Mouse (Mus musculus): ENCODE results near the gene Nomo1.

- no peak for TF ChIP-seq CTCF (IDR thresholded peaks at IDR 0.05; ENCODE audit: borderline replicate concordance, insufficient read depth, low read depth, low read length)
- no peak for TF ChIP-seq POLR2A (IDR thresholded peaks at IDR 0.05; ENCODE audit: borderline replicate concordance, insufficient read depth, low read length)
Observed at GRCm38 (mm10) chr7:46130723-46131122, 97.2 kb downstream of the Nomo1 start.
